Mouse (Mus musculus) neural tube, embryonic 11.5 days (tissue): ENCODE data around the gene Arhgap23. TPM values are rescaled to one million over a fixed set of nuclear protein-coding genes. Genes with fewer than 3 reads are reported as not detected.

Experiments used
- ATAC-seq: fragments of 200-750 bp; cut with Nextera tagmentation; 2 replicates; pipeline ENCODE4 v1.8.0; 2017; ENCODE audit warnings: moderate number of reproducible peaks, mild to moderate bottlenecking, moderate TSS enrichment, moderate library complexity; ENCODE audit not compliant: insufficient read depth, low FRiP score, low TSS enrichment
- DNase-seq: peaks from one replicate; pipeline ENCODE4 v3.0.0-alpha.2; 2015; ENCODE audit warnings: low spot score
- H3K27ac ChIP-seq: fragments of 300-500 bp; sonication (generic); 2 replicates; pipeline ENCODE4 v1.5.1; 2014; ENCODE audit warnings: low read depth, mild to moderate bottlenecking, low read length
- H3K27me3 ChIP-seq: fragments of 300-500 bp; sonication (generic); 2 replicates; pipeline ENCODE4 v1.6.1; 2014; ENCODE audit warnings: mild to moderate bottlenecking, low read length, mixed read lengths; ENCODE audit not compliant: control insufficient read depth, insufficient read depth
- H3K36me3 ChIP-seq: fragments of 300-500 bp; sonication (generic); 2 replicates; pipeline ENCODE4 v1.6.1; 2014; ENCODE audit warnings: mild to moderate bottlenecking, low read length, moderate library complexity, mixed read lengths; ENCODE audit not compliant: control insufficient read depth, insufficient read depth
- H3K4me1 ChIP-seq: fragments of 300-500 bp; sonication (generic); 2 replicates; pipeline ENCODE4 v1.6.1; 2014; ENCODE audit warnings: low read length, mixed read lengths; ENCODE audit not compliant: control insufficient read depth, insufficient read depth
- H3K4me2 ChIP-seq: fragments of 300-500 bp; sonication (generic); 2 replicates; pipeline ENCODE4 v1.6.1; 2014; ENCODE audit warnings: low read depth, mild to moderate bottlenecking, moderate library complexity
- H3K4me3 ChIP-seq: fragments of 300-500 bp; sonication (generic); 2 replicates; pipeline ENCODE4 v1.5.1; 2014; ENCODE audit warnings: low read depth, low read length
- H3K9ac ChIP-seq: fragments of 300-500 bp; sonication (generic); 2 replicates; pipeline ENCODE4 v1.6.1; 2014; ENCODE audit warnings: mild to moderate bottlenecking, low read length
- H3K9me3 ChIP-seq: fragments of 300-500 bp; sonication (generic); 2 replicates; pipeline ENCODE4 v1.6.1; 2016; ENCODE audit warnings: low read length; ENCODE audit not compliant: control insufficient read depth
- WGBS: fragments of 180-500 bp; shearing (Covaris S2); extraction: QIAGEN DNeasy Blood & Tissue Kit; methylation state at CpG from one replicate; pipeline ENCODE4 v1.1.7; 2014; 5-methylcytosine and 5-hydroxymethylcytosine counted together
- polyA plus RNA-seq: library from polyadenylated mRNA; unstranded; fragments of >200 nt; fragmentation: Nextera tagmentation; extraction: Ambion mirVana; gene quantifications from 2 replicates; pipeline ENCODE4 v1.2.1, GENCODE M21; 2014

Arhgap23 gene
- polyA plus RNA-seq, 1 experiment from 2014 or later: 5.2 TPM

- Histone ChIP-seq H3K4me3 (no peak overlapping the region), H3K36me3 (no peaks in the 10 kb centered on the region), H3K4me2 (no peak overlapping the region), H3K4me1 (peaks cover 9% of the 10 kb centered on the region), H3K27me3 (no peaks in the 10 kb centered on the region; the same call in 1 of the 2 replicates), H3K27ac (no peak overlapping the region), H3K9me3 (no peaks in the 10 kb centered on the region), H3K9ac (no peak overlapping the region)
- DNase-seq (no peak), ATAC-seq (no peak)
- WGBS: 17% methylated on average over 3 of the region's 3 CpGs
Measured at GRCm38 (mm10) chr11:97412117-97412516, 3.2 kb upstream of the Arhgap23 start.

- Histone ChIP-seq H3K4me3 (no peak overlapping the region), H3K4me1 (peaks cover 9% of the 10 kb centered on the region), H3K9me3 (no peaks in the 10 kb centered on the region), H3K36me3 (no peaks in the 10 kb centered on the region), H3K27ac (no peak overlapping the region), H3K27me3 (no peaks in the 10 kb centered on the region), H3K9ac (no peak overlapping the region), H3K4me2 (no peak overlapping the region)
- 42% methylated on average over 10 of the region's 10 CpGs for WGBS
- no peak for ATAC-seq
- no peak for DNase-seq
Measured at GRCm38 (mm10) chr11:97412808-97413347, 2.5 kb upstream of the Arhgap23 start.

GRCm38 (mm10) chr11:97415712-97416636 is 641 bp downstream of the Arhgap23 start:
- ATAC-seq (peak; percentile 31), DNase-seq (peak; percentile 49)
- H3K9ac ChIP-seq: peak overlapping the region; percentile 56
- 2% methylated on average over 47 of the region's 49 CpGs for WGBS
- H3K27me3 ChIP-seq: no peaks in the 10 kb centered on the region
- H3K4me1 ChIP-seq: peaks cover 9% of the 10 kb centered on the region
- peak overlapping the region; percentile 52 for H3K4me2 ChIP-seq
- H3K36me3 ChIP-seq: no peaks in the 10 kb centered on the region
- H3K9me3 ChIP-seq: no peaks in the 10 kb centered on the region
- H3K27ac ChIP-seq: no peak overlapping the region
- peak overlapping the region; percentile 52 for H3K4me3 ChIP-seq

GRCm38 (mm10) chr11:97416637-97417035 is 1.3 kb downstream of the Arhgap23 start:
- H3K4me1 ChIP-seq: peaks cover 9% of the 10 kb centered on the region
- DNase-seq (no peak), ATAC-seq (no peak)
- no peak overlapping the region for H3K9ac ChIP-seq
- H3K27ac ChIP-seq: no peak overlapping the region
- H3K36me3 ChIP-seq: no peaks in the 10 kb centered on the region
- no peak overlapping the region; the same call in 1 of the 2 replicates for H3K4me2 ChIP-seq
- WGBS: 3% methylated on average over 5 of the region's 5 CpGs
- no peak overlapping the region for H3K4me3 ChIP-seq
- no peaks in the 10 kb centered on the region for H3K27me3 ChIP-seq
- H3K9me3 ChIP-seq: no peaks in the 10 kb centered on the region

- Histone ChIP-seq H3K4me3 (no peak overlapping the region), H3K4me1 (peaks cover 13% of the 10 kb centered on the region), H3K4me2 (no peak overlapping the region), H3K9ac (no peak overlapping the region), H3K27me3 (no peaks in the 10 kb centered on the region), H3K27ac (no peak overlapping the region), H3K9me3 (no peaks in the 10 kb centered on the region), H3K36me3 (no peaks in the 10 kb centered on the region)
- 77% methylated on average over 14 of the region's 14 CpGs for WGBS
- ATAC-seq: no peak
- DNase-seq: no peak
Measured at GRCm38 (mm10) chr11:97418834-97419539, 3.7 kb downstream of the Arhgap23 start.

- H3K36me3 ChIP-seq: no peaks in the 10 kb centered on the region
- no peak for DNase-seq
- no peaks in the 10 kb centered on the region for H3K9me3 ChIP-seq
- ATAC-seq: no peak
- peaks cover 15% of the 10 kb centered on the region for H3K4me1 ChIP-seq
- no peak overlapping the region for H3K9ac ChIP-seq
- H3K4me2 ChIP-seq: no peak overlapping the region
- H3K27ac ChIP-seq: no peak overlapping the region
- H3K27me3 ChIP-seq: no peaks in the 10 kb centered on the region
- no peak overlapping the region for H3K4me3 ChIP-seq
- 79% methylated on average over 5 of the region's 5 CpGs for WGBS
Measured at GRCm38 (mm10) chr11:97419540-97419900, 4.2 kb downstream of the Arhgap23 start.

GRCm38 (mm10) chr11:97422507-97422906 is 7.2 kb downstream of the Arhgap23 start:
- Histone ChIP-seq H3K4me2 (no peak overlapping the region), H3K27ac (peak overlapping the region; percentile 58; the same call in 1 of the 2 replicates), H3K4me3 (no peak overlapping the region), H3K27me3 (no peaks in the 10 kb centered on the region), H3K36me3 (no peaks in the 10 kb centered on the region), H3K4me1 (0 out of 2 replicates have a peak, but pooled peaks cover 6% of the 10 kb centered on the region), H3K9me3 (no peaks in the 10 kb centered on the region), H3K9ac (no peak overlapping the region)
- WGBS: 46% methylated on average over 4 of the region's 4 CpGs
- DNase-seq (no peak), ATAC-seq (no peak)

GRCm38 (mm10) chr11:97424092-97424692 is 8.9 kb downstream of the Arhgap23 start:
- no peak for DNase-seq
- no peak overlapping the region for H3K4me3 ChIP-seq
- 56% methylated on average over 5 of the region's 5 CpGs for WGBS
- peaks cover 12% of the 10 kb centered on the region for H3K4me1 ChIP-seq
- no peak for ATAC-seq
- no peaks in the 10 kb centered on the region for H3K9me3 ChIP-seq
- no peaks in the 10 kb centered on the region for H3K36me3 ChIP-seq
- no peak overlapping the region for H3K4me2 ChIP-seq
- H3K27ac ChIP-seq: no peak overlapping the region
- no peak overlapping the region for H3K9ac ChIP-seq
- no peaks in the 10 kb centered on the region for H3K27me3 ChIP-seq
